Mouse (Mus musculus): Measurements from ENCODE around the gene Pgap3.

DNA sequence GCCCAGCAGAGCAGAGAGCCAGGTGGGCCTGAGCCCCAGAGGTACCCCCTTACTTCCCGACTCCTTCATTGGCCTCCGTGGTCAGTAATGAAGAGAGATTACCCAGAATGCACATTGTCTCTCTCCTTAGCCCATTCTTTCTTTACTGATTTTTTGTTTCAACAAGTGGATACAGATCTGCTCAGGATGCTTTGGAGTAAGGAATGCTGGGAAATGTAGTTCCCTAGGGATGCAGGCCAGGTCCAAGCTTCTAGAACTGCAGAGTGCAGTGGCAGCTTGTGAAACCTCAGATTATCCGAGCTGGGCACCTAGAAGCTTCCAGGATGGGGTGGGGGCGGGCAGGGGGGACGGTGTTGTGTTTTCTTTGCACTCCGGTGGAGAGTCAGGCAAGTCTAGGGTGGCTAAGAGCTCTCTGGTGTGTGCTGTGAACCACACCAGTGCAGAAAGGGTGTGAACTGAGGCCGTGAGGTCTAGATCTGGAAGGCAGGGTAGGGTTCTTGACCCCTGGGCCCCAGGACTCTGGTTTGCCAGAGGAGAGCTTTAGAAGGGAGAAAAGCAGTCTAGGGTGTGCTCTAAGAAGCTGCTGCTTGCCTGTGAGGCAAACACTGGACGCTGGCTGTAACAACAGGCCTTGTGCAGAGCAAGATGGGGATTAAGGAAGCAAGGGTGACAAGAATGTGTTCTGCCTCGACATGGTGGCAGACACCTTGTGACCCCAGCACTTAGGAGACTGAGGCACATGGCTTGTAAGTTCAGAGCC, 31.6 kb upstream of the Pgap3 start:
- TF ChIP-seq CTCF (IDR thresholded peaks at IDR 0.05; ENCODE audit: extremely low read depth, insufficient read depth, insufficient read length, insufficient replicate concordance) = no peak
- no peak for TF ChIP-seq POLR2A (IDR thresholded peaks at IDR 0.05; ENCODE audit: low read depth, low read length)
